Mouse (Mus musculus): ENCODE data around the gene Arvcf.

DNA sequence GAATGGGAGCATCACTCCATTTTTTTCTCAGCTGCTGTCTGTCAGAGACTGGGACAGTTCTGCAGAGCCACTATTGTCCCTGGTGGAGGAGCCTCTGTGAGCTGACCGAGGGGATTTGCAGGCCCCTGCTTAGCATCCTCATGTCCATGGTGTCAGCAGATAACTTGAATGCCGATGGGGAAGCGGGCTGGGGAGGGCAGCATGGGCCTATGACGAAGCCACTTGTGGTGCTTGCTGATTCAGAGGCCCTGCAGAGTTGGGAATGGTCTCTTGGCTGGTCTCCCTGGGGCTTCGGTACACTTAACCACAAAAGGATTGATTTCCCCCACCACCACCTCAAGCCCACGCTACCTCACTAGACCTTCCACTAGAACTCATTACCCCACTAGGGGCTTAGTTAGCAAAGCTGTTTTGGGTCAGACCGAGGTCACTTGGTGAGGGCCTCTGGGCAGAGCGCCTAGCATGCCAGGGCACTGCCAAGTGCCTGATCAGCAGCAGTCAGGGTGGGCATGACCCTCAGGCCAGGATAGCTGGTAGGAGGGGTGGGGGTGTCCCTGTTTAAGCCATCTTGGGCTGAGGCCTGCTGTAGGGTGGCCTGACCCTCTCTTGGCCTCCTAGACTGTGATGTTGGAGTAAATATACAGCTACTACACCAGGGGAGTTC lies 31.5 kb downstream of the Arvcf start:
- TF ChIP-seq CTCF (IDR thresholded peaks at IDR 0.05; ENCODE audit: control insufficient read depth, insufficient read depth, insufficient read length) (no peak), MYOG (IDR thresholded peaks at IDR 0.05; ENCODE audit: control insufficient read depth, extremely low read depth, insufficient read length) (no peak), MYOD1 (IDR thresholded peaks at IDR 0.05; ENCODE audit: control insufficient read depth, insufficient read length, low read depth) (no peak), USF1 (IDR thresholded peaks at IDR 0.05; ENCODE audit: low read depth) (no peak)

All from C2C12 (cell line).